Mouse (Mus musculus) cortical plate, adult 2 months (tissue): ENCODE measurements around the gene Cmss1.

Experiments
- CTCF ChIP-seq: fragments of 200-500 bp; IDR thresholded peaks from 2 replicates; pipeline ENCODE4 v1.5.1; 2011; ENCODE audit warnings: mild to moderate bottlenecking, control low read depth, low read length; ENCODE audit not compliant: insufficient read depth; ENCODE audit errors: extremely low read depth
- POLR2A ChIP-seq: fragments of 200-500 bp; IDR thresholded peaks from 2 replicates; pipeline ENCODE4 v1.6.1; 2011; ENCODE audit warnings: mild to moderate bottlenecking, low read length, control low read depth; ENCODE audit not compliant: insufficient read depth; ENCODE audit errors: extremely low read depth

GRCm38 (mm10) chr16:57568648-57569404 is 37.8 kb downstream of the Cmss1 start:
- TF ChIP-seq CTCF (no peak), POLR2A (no peak)
